Mouse (Mus musculus) mammary gland, adult 2 months (tissue): ENCODE results near the gene Cd209b. TPM values are rescaled to one million over a fixed set of nuclear protein-coding genes. Genes with fewer than 3 reads are reported as not detected.

Experiments used
- polyA plus RNA-seq: library from polyadenylated mRNA; depleted of rRNA; stranded (reverse); fragments of >200 nt; gene quantifications from 2 replicates; pipeline ENCODE4 v1.2.3, GENCODE M21; 2012; ENCODE audit warnings: low replicate concordance; rRNA removed

The Cd209b gene
- polyA plus RNA-seq, result 27.8 and 85.7 TPM in 2 replicates

DNA sequence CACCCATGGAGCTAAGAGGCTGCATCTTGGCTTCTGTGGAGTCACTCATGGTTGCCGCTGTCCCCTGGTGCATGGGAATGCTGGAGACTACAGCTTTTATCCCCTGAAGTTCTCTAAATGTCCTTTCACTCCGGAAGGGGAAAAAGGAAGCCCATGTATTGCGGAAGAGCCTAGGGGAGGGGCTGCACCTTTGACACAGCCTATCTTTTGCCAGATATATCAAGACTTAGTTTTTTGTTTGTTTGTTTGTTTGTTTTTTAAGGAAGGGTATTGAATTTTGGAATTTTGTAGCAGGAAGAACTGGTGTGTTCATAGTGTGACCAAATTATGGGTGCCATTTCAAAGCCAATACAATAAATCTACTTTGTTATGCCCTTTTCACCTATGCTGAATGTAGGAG, at the start of gene Cd209b:
Gene Cd209b (minus strand): TSS at position 101 of the 400 bp plus-strand sequence.

DNA sequence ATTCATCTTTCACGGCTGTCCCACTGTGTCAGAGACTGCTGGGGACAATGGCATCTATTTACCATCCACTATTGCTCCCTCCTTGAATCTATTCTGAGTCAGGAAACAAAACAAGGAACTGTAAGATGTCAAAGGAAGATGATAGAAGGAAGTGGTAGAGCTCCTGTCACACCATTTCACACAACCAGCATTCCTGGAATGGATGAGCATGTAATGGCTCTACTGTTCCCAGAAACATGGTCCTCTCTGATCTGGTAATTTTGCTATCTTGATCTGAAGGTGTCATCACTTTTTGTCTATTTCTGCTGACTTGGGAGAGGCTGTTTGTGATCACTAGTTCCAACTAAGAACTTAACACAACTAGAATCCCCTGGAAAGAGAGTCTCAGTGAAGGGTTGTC, 28.0 kb upstream of the Cd209b start, which contains the start of gene Cd209c:
Gene Cd209c (minus strand): TSS at position 101 of the 400 bp plus-strand sequence.

DNA sequence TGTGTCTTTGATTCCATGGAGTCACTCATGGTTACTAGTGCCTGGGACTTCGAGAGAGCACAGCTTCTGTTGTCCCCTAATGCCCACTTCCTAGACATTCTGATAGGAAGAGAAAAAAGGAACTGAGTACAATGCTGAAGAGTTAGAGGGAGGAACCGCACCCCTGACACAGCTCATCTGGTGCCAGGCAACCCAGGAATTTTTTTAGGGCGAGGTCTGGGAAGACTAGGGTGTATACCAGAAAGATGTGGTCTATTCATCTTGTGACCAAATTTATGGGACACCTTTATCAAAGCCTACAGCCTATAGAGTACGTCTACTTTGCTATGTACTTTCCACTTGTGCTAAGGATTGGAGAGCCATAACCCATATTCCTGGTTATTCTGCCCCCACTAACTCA, 48.2 kb downstream of the Cd209b start, which contains the start of gene Cd209d:
Gene Cd209d (minus strand): TSS at position 101 of the 400 bp plus-strand sequence.

Other genes with a start within 250 kb of the Cd209b start
- 34.8 and 48.3 TPM in 2 replicates for gene Fcer2a, start 232.7 kb downstream of the Cd209b start, polyA plus RNA-seq
- gene Clec4g, start 206.2 kb downstream of the Cd209b start, polyA plus RNA-seq, result 1.1 and 1.9 TPM in 2 replicates
- 3.8 and 9.8 TPM in 2 replicates for gene Cd209a, start 177.9 kb downstream of the Cd209b start, polyA plus RNA-seq
- gene Cd209e, start 72.5 kb downstream of the Cd209b start, polyA plus RNA-seq, result 0.25 and 1.7 TPM in 2 replicates
- gene Cd209d, start 48.3 kb downstream of the Cd209b start, polyA plus RNA-seq, result 10.3 and 29.4 TPM in 2 replicates
- 2.8 and 8.1 TPM in 2 replicates for gene Cd209c, start 27.9 kb upstream of the Cd209b start, polyA plus RNA-seq
- gene Cd209f, start 179.0 kb upstream of the Cd209b start, polyA plus RNA-seq, result 66.9 and 109 TPM in 2 replicates
- gene Cd209g, start 207.3 kb upstream of the Cd209b start, polyA plus RNA-seq, result 86.2 and 103 TPM in 2 replicates
- gene Evi5l, start 239.7 kb upstream of the Cd209b start, polyA plus RNA-seq, result 24.4 and 36.5 TPM in 2 replicates